Mouse (Mus musculus) MEL (cell line): ENCODE data around the gene Oasl2. TPM values are rescaled to one million over a fixed set of nuclear protein-coding genes. Genes with fewer than 3 reads are reported as not detected.

Experiments
- DNase-seq: peaks from one replicate; pipeline ENCODE4 v3.0.0; 2011; ENCODE audit warnings: low read depth, low spot score
- H3K27ac ChIP-seq: 2 replicates; pipeline ENCODE4 v1.5.1; 2012; ENCODE audit warnings: low read depth, mild to moderate bottlenecking, control low read depth, low read length, moderate library complexity; ENCODE audit not compliant: control insufficient read depth
- H3K27me3 ChIP-seq, 2 experiments: fragments of 150-350 bp in 1 of 2; sonication (generic) in 1 of 2; 2 replicates each; pipeline ENCODE4 v1.6.1; 2012; ENCODE audit warnings: low read length in 2 of 2, mild to moderate bottlenecking in 2 of 2, improper control_type of control experiment in 1 of 2, moderate library complexity in 1 of 2; ENCODE audit not compliant: insufficient read depth in 2 of 2, control insufficient read depth in 1 of 2
- H3K36me3 ChIP-seq, 2 experiments: 2 replicates each; pipeline ENCODE4 v1.6.1; 2012 to 2014; ENCODE audit warnings: low read length in 2 of 2, improper control_type of control experiment in 1 of 2, inconsistent platforms in 1 of 2, mild to moderate bottlenecking in 1 of 2; ENCODE audit not compliant: insufficient read depth in 2 of 2, control insufficient read depth in 1 of 2
- H3K4me1 ChIP-seq, 2 experiments: fragments of 150-350 bp in 1 of 2; sonication (generic) in 1 of 2; 2 replicates each; pipeline ENCODE4 v1.6.1; 2012; ENCODE audit warnings: low read length in 2 of 2, improper control_type of control experiment in 1 of 2, mild to moderate bottlenecking in 1 of 2; ENCODE audit not compliant: insufficient read depth in 2 of 2, control insufficient read depth in 1 of 2
- H3K4me3 ChIP-seq, 2 experiments: fragments of 150-350 bp in 1 of 2; sonication (generic) in 1 of 2; 2 replicates each; pipeline ENCODE4 v1.5.1; 2012; ENCODE audit warnings: low read depth in 2 of 2, low read length in 2 of 2, mild to moderate bottlenecking in 2 of 2, moderate library complexity in 2 of 2, control low read depth in 1 of 2, improper control_type of control experiment in 1 of 2; ENCODE audit not compliant: control insufficient read depth in 1 of 2, insufficient read depth in 1 of 2
- H3K79me2 ChIP-seq: 2 replicates; pipeline ENCODE4 v1.6.1; 2012; ENCODE audit warnings: mild to moderate bottlenecking, low read length, moderate library complexity; ENCODE audit not compliant: control insufficient read depth, poor library complexity, insufficient read depth
- H3K9ac ChIP-seq: 2 replicates; pipeline ENCODE4 v1.6.1; 2012; ENCODE audit warnings: low read depth, mild to moderate bottlenecking, control low read depth, low read length, moderate library complexity; ENCODE audit not compliant: control insufficient read depth, poor library complexity, severe bottlenecking
- H3K9me3 ChIP-seq: fragments of 150-350 bp; sonication (generic); replicated peaks from 2 replicates; pipeline ENCODE4 v1.6.1; 2012; ENCODE audit warnings: mild to moderate bottlenecking, low read length, improper control_type of control experiment, moderate library complexity; ENCODE audit not compliant: insufficient read depth
- CTCF ChIP-seq, 3 experiments: IDR thresholded peaks in 2 of 3; conservative IDR thresholded peaks in 1 of 3; 2 replicates each; pipeline ENCODE4 v1.5.1; 2011 to 2012; ENCODE audit warnings: low read length in 3 of 3, low read depth in 2 of 3, mild to moderate bottlenecking in 2 of 3, improper control_type of control experiment in 1 of 3, inconsistent platforms in 1 of 3, mixed read lengths in 1 of 3, moderate library complexity in 1 of 3; ENCODE audit not compliant: control insufficient read depth in 1 of 3, insufficient read depth in 1 of 3, poor library complexity in 1 of 3, severe bottlenecking in 1 of 3
- JUND ChIP-seq: IDR thresholded peaks from 2 replicates; pipeline ENCODE4 v1.6.1; 2011; ENCODE audit warnings: low read depth, mild to moderate bottlenecking, improper control_type of control experiment, low read length
- KAT2A ChIP-seq: conservative IDR thresholded peaks from 2 replicates; pipeline ENCODE4 v1.6.1; 2012; ENCODE audit warnings: low read depth, low read length, improper control_type of control experiment, inconsistent platforms
- MAX ChIP-seq: IDR thresholded peaks from 2 replicates; pipeline ENCODE4 v1.6.1; 2011; ENCODE audit warnings: low read length, improper control_type of control experiment
- MXI1 ChIP-seq: IDR thresholded peaks from 2 replicates; pipeline ENCODE4 v1.6.1; 2011; ENCODE audit warnings: mild to moderate bottlenecking, low read depth, low read length, improper control_type of control experiment
- NELFE ChIP-seq: IDR thresholded peaks from 2 replicates; pipeline ENCODE4 v1.6.1; 2011; ENCODE audit warnings: low read depth, low read length, improper control_type of control experiment
- NRF1 ChIP-seq: IDR thresholded peaks from 2 replicates; pipeline ENCODE4 v1.6.1; 2014; ENCODE audit warnings: low read depth, mild to moderate bottlenecking, inconsistent platforms, low read length, improper control_type of control experiment, moderate library complexity; ENCODE audit not compliant: poor library complexity, insufficient read depth, severe bottlenecking
- POLR2A ChIP-seq, 2 experiments: IDR thresholded peaks; 2 replicates each; pipeline ENCODE4 v1.6.1; 2011 to 2012; ENCODE audit warnings: low read length in 2 of 2, mild to moderate bottlenecking in 2 of 2, control low read depth in 1 of 2, improper control_type of control experiment in 1 of 2, low read depth in 1 of 2, moderate library complexity in 1 of 2; ENCODE audit not compliant: control insufficient read depth in 1 of 2, insufficient read depth in 1 of 2, poor library complexity in 1 of 2
- POLR2AphosphoS5 ChIP-seq: IDR thresholded peaks from 2 replicates; pipeline ENCODE4 v1.6.1; 2012; ENCODE audit warnings: low read depth, borderline replicate concordance, mild to moderate bottlenecking, inconsistent platforms, low read length, moderate library complexity, mixed read lengths
- RCOR1 ChIP-seq: IDR thresholded peaks from 2 replicates; pipeline ENCODE4 v1.6.1; 2012; ENCODE audit warnings: low read depth, mild to moderate bottlenecking, inconsistent platforms, low read length, improper control_type of control experiment
- TAL1 ChIP-seq: IDR thresholded peaks from 2 replicates; pipeline ENCODE4 v1.6.1; 2012; ENCODE audit warnings: mild to moderate bottlenecking, inconsistent platforms, low read length, moderate library complexity, mixed read lengths
- USF1 ChIP-seq: IDR thresholded peaks from 2 replicates; pipeline ENCODE4 v1.6.1; 2014; ENCODE audit warnings: low read depth, mild to moderate bottlenecking, inconsistent platforms, low read length, improper control_type of control experiment, moderate library complexity
- USF2 ChIP-seq, 2 experiments: IDR thresholded peaks; 2 replicates each; pipeline ENCODE4 v1.6.1; 2011 to 2012; ENCODE audit warnings: improper control_type of control experiment in 2 of 2, low read length in 2 of 2, borderline replicate concordance in 1 of 2, inconsistent platforms in 1 of 2, low read depth in 1 of 2, mild to moderate bottlenecking in 1 of 2; ENCODE audit not compliant: insufficient read depth in 1 of 2
- ZC3H11A ChIP-seq: IDR thresholded peaks from 2 replicates; pipeline ENCODE4 v1.6.1; 2012; ENCODE audit warnings: low read depth, mild to moderate bottlenecking, inconsistent platforms, low read length, improper control_type of control experiment
- ZMIZ1 ChIP-seq: IDR thresholded peaks from 2 replicates; pipeline ENCODE4 v1.6.1; 2012; ENCODE audit warnings: low read depth, mild to moderate bottlenecking, inconsistent platforms, low read length, improper control_type of control experiment, moderate library complexity
- ZNF384 ChIP-seq: IDR thresholded peaks from 2 replicates; pipeline ENCODE4 v1.6.1; 2012; ENCODE audit warnings: low read depth, mild to moderate bottlenecking, inconsistent platforms, low read length, improper control_type of control experiment
- polyA plus RNA-seq, 2 experiments: library from polyadenylated mRNA; stranded (reverse) in 1 of 2; unstranded in 1 of 2; fragments of >175 nt in 1 of 2; fragments of >200 nt in 1 of 2; gene quantifications; 2 replicates each; pipeline versions ENCODE4 v1.2.1 to v1.2.4; 2012; ENCODE audit warnings: low replicate concordance in 2 of 2, low read depth in 1 of 2; ENCODE audit not compliant: insufficient read length in 2 of 2, insufficient read depth in 1 of 2, missing spikeins in 1 of 2
- total RNA-seq: library from RNA; depleted of rRNA; stranded (reverse); fragments of 300-350 nt; gene quantifications from 2 replicates; pipeline ENCODE4 v1.2.3, GENCODE M21; 2012

Gene Oasl2
- total and polyA plus RNA-seq, 3 experiments = 0.27 to 0.63 TPM; not detected in 1

DNA sequence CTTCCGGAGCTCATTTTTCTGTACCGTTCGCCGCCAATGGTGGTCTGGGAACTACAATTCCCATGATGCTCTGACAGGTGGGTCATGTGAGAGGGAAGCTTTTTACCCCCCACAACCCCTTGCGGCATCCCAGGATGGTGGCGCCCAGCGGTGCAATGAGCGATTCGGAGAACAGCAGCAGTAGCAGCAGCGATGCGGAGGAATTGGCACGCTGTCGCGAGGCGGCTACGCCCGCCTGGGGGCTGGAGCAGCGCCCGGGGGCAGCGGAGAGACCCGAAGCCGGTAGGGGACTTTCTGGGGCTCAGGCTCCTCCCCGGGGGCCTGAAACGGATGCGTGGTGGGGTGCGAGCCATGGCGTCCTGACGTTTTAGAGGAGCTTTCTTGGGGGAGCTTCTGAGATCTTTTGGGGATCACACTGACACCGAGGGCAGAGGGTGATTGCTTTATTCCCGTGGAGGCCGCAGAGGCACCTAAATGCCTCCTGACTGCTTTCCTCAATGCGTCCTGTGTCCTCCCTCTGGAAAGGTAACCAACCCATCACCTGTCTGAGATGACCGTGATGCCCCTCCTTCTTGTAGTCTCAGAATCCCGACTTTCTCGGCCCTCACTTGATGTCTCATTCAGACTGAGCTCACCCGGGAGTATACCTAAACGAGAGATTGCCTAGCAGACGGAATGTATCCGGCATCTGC, 45.5 kb downstream of the Oasl2 start, which contains the start of gene 2210016L21Rik (continued):
- TF ChIP-seq NELFE (peak; percentile 79), ZNF384 (no peak), ZMIZ1 (0 out of 2 replicates have a peak, but pooled peaks have one; percentile 26)

DNA sequence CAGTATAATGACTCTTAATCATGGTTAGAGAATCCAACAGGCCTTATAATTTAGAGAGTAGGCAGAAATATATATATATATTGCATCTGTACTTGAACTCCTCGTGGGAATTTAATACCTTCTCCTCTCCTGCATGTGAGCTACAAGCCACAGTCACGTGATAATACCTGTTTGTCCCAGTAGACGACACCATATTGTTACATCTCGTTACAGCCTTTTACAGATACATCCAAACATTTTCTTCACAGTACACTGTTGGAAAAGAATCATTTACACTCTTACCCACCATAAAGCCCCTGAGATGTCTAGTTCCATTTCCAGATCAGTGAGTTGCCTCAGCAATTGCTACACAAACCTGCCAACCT, 46.0 kb downstream of the Oasl2 start:
- H3K4me3 ChIP-seq = peak overlapping the region; percentile 80 to 99
- no peaks in the 10 kb centered on the region for H3K9me3 ChIP-seq
- H3K79me2 ChIP-seq = peaks cover 6% of the 10 kb centered on the region
- H3K36me3 ChIP-seq = peaks cover 0 to 6% of the 10 kb centered on the region in 2 experiments; a peak in 2 of 4 replicates
- no peak for DNase-seq
- H3K9ac ChIP-seq = peak overlapping the region; percentile 93
- 0 out of 4 replicates have a peak, but pooled peaks of 1 of the 2 experiments have one; percentile 15 for TF ChIP-seq USF2 (IDR thresholded peaks at IDR 0.05; ENCODE audit: borderline replicate concordance in 1 of 2, insufficient read depth in 1 of 2, low read depth in 1 of 2, low read length in 2 of 2)
- TF ChIP-seq USF1 = peak; percentile 71
- no peak for TF ChIP-seq POLR2AphosphoS5
- H3K27me3 ChIP-seq = no peaks in the 10 kb centered on the region
- no peaks in the 10 kb centered on the region; a peak in 2 of 4 replicates for H3K4me1 ChIP-seq
- H3K27ac ChIP-seq = no peak overlapping the region

GRCm38 (mm10) chr5:114945072-114945471, 48.3 kb downstream of the Oasl2 start:
- H3K27ac ChIP-seq = no peak overlapping the region
- H3K36me3 ChIP-seq = peaks cover 0 to 6% of the 10 kb centered on the region in 2 experiments; a peak in 2 of 4 replicates
- H3K27me3 ChIP-seq = no peaks in the 10 kb centered on the region
- no peak overlapping the region for H3K4me3 ChIP-seq
- no peak overlapping the region for H3K9ac ChIP-seq
- no peak for TF ChIP-seq CTCF (IDR thresholded peaks at IDR 0.05 in 2 of 3, conservative IDR thresholded peaks at IDR 0.05 in 1 of 3; ENCODE audit: control insufficient read depth in 1 of 3, insufficient read depth in 1 of 3, low read depth in 2 of 3, low read length in 3 of 3, poor library complexity in 1 of 3, severe bottlenecking in 1 of 3)
- no peak for TF ChIP-seq POLR2A (IDR thresholded peaks at IDR 0.05; ENCODE audit: control insufficient read depth in 1 of 2, insufficient read depth in 1 of 2, low read depth in 1 of 2, low read length in 2 of 2, poor library complexity in 1 of 2)
- no peak for TF ChIP-seq RCOR1
- no peak for TF ChIP-seq USF2 (IDR thresholded peaks at IDR 0.05; ENCODE audit: borderline replicate concordance in 1 of 2, insufficient read depth in 1 of 2, low read depth in 1 of 2, low read length in 2 of 2)
- TF ChIP-seq NRF1 = no peak
- no peak for TF ChIP-seq KAT2A
- TF ChIP-seq TAL1 = no peak
- TF ChIP-seq JUND = no peak
- no peak for TF ChIP-seq MAX
- no peak for TF ChIP-seq ZC3H11A
- no peak for TF ChIP-seq ZNF384
- no peak for TF ChIP-seq MXI1
- H3K9me3 ChIP-seq = no peaks in the 10 kb centered on the region
- peaks cover 6% of the 10 kb centered on the region for H3K79me2 ChIP-seq
- no peaks in the 10 kb centered on the region; a peak in 2 of 4 replicates for H3K4me1 ChIP-seq
- DNase-seq = no peak
